Mouse (Mus musculus): ENCODE measurements at regions not wholly inside any gene's neighbourhood (a gene's known extent, or its start where the extent isn't known, plus 50 kb on each side); places are given as distances from the start of the nearest gene placed in this dataset.

GRCm38 (mm10) chr5:16487969-16488368 is 65.3 kb upstream of the Hgf start:
- Histone ChIP-seq H3K9ac (no peak overlapping the region), H3K4me2 (no peak overlapping the region), H3K27ac (no peak overlapping the region), H3K27me3 (no peaks in the 10 kb centered on the region), H3K9me3 (no peaks in the 10 kb centered on the region), H3K4me1 (no peaks in the 10 kb centered on the region), H3K4me3 (no peak overlapping the region), H3K36me3 (no peaks in the 10 kb centered on the region)
- 89% methylated on average over 1 of the region's 1 CpGs for WGBS
- ATAC-seq (ENCODE audit: insufficient number of reproducible peaks, insufficient read depth, low FRiP score, low TSS enrichment, low read depth), result no peak

- no peaks in the 10 kb centered on the region for H3K9me3 ChIP-seq
- H3K4me3 ChIP-seq, result no peak overlapping the region
- H3K4me1 ChIP-seq, result no peaks in the 10 kb centered on the region
Observed at GRCm38 (mm10) chr5:16489803-16490202, 63.5 kb upstream of the Hgf start.

DNA sequence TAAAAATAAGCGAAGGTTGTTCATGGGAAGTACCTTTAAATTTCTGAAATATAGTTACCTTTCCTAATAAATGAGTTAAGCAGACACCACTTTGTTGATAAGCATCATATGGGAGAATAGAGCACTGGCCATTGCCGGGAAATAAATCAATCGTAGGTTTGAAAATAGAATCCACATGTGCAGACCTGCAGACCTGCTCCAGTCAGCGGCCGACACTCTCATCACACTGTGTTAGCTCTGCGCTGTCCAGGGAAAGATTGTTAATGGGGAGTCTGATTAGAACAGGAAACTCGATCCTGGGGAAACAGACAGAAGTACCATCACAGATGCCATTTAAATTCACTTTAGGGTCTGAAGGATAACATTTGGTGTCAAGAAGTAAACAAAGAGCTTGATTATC is 53.4 kb upstream of the Hgf start:
- Histone ChIP-seq H3K4me3 (no peak overlapping the region), H3K36me3 (no peaks in the 10 kb centered on the region), H3K27ac (no peak overlapping the region), H3K4me1 (no peaks in the 10 kb centered on the region), H3K9ac (no peak overlapping the region), H3K27me3 (no peaks in the 10 kb centered on the region), H3K4me2 (no peak overlapping the region), H3K9me3 (no peaks in the 10 kb centered on the region)
- ATAC-seq (ENCODE audit: insufficient number of reproducible peaks, insufficient read depth, low FRiP score, low TSS enrichment, low read depth), result no peak
- 17% methylated on average over 7 of the region's 7 CpGs for WGBS

More at GRCm38 (mm10) chr5:16489803-16490202, 63.5 kb upstream of the Hgf start:
- Histone ChIP-seq H3K4me2 (no peak overlapping the region), H3K27me3 (no peaks in the 10 kb centered on the region), H3K36me3 (no peaks in the 10 kb centered on the region), H3K9ac (no peak overlapping the region), H3K27ac (no peak overlapping the region)
- ATAC-seq (ENCODE audit: insufficient number of reproducible peaks, insufficient read depth, low FRiP score, low TSS enrichment, low read depth), result no peak

Data from embryonic facial prominence, embryonic 13.5 days (tissue).